Mouse (Mus musculus) mature B cell (primary cell): ENCODE data around the gene Zbtb9.

Source experiments
- in situ Hi-C: fragments of 300-500 bp; cut with MboI; formaldehyde crosslinking; loops from 2 replicates; pipeline ENCODE4 v1.14.3; 2019

The Zbtb9 gene

GRCm38 (mm10) chr17:27011998-27012672 is 39.2 kb downstream of the Zbtb9 start:
- in situ Hi-C loops: no loop called here

- in situ Hi-C loops: no loop called here
These were observed 39.9 kb downstream of the Zbtb9 start for GRCm38 (mm10) chr17:27012909-27013308.

- in situ Hi-C loops: no loop called here
These were observed 44.9 kb downstream of the Zbtb9 start for GRCm38 (mm10) chr17:27017564-27018499.

GRCm38 (mm10) chr17:27018555-27019196 is 45.7 kb downstream of the Zbtb9 start:
- in situ Hi-C loops: no loop called here

GRCm38 (mm10) chr17:27021076-27021475 is 48.1 kb downstream of the Zbtb9 start:
- in situ Hi-C loops: no loop called here

- in situ Hi-C loops: no loop called here
These were observed 48.8 kb downstream of the Zbtb9 start for GRCm38 (mm10) chr17:27021736-27022135.

- in situ Hi-C loops: no loop called here
These were observed 50.4 kb downstream of the Zbtb9 start for GRCm38 (mm10) chr17:27023342-27023741.

- in situ Hi-C loops: no loop called here
These were observed 52.4 kb downstream of the Zbtb9 start for GRCm38 (mm10) chr17:27025326-27025902.

GRCm38 (mm10) chr17:27025951-27026350 is 53.0 kb downstream of the Zbtb9 start:
- in situ Hi-C loops: no loop called here

- in situ Hi-C loops: no loop called here
These were observed 54.7 kb downstream of the Zbtb9 start for GRCm38 (mm10) chr17:27027460-27028283.

- in situ Hi-C loops: no loop called here
These were observed 55.4 kb downstream of the Zbtb9 start for GRCm38 (mm10) chr17:27028284-27028795.

- in situ Hi-C loops: no loop called here
These were observed 55.9 kb downstream of the Zbtb9 start, which contains the start of gene Bak1 for GRCm38 (mm10) chr17:27028909-27029308. TSS of gene Bak1 (minus strand) at chr17:27029009.

- in situ Hi-C loops: no loop called here
These were observed 56.5 kb downstream of the Zbtb9 start for GRCm38 (mm10) chr17:27029431-27029830.

- in situ Hi-C loops: loop anchor here (10.0 kb wide), 1 partner anchor 54 kb away; no protein-coding TSS in a partner anchor
These were observed 57.9 kb downstream of the Zbtb9 start for GRCm38 (mm10) chr17:27030896-27031295.

GRCm38 (mm10) chr17:27032328-27032727 is 59.4 kb downstream of the Zbtb9 start:
- in situ Hi-C loops: loop anchor here (10.0 kb wide), 1 partner anchor 52 kb away; no protein-coding TSS in a partner anchor

GRCm38 (mm10) chr17:27032869-27033268 is 59.9 kb downstream of the Zbtb9 start:
- in situ Hi-C loops: loop anchor here (10.0 kb wide), 1 partner anchor 52 kb away; no protein-coding TSS in a partner anchor

GRCm38 (mm10) chr17:27036465-27036864 is 63.5 kb downstream of the Zbtb9 start:
- in situ Hi-C loops: loop anchor here (10.0 kb wide), 1 partner anchor 48 kb away; no protein-coding TSS in a partner anchor

- in situ Hi-C loops: loop anchor here (10.0 kb wide), 1 partner anchor 46 kb away; no protein-coding TSS in a partner anchor
These were observed 65.5 kb downstream of the Zbtb9 start for GRCm38 (mm10) chr17:27038335-27039050.

- in situ Hi-C loops: loop anchor here (10.0 kb wide), 1 partner anchor 45 kb away; no protein-coding TSS in a partner anchor
These were observed 66.6 kb downstream of the Zbtb9 start for GRCm38 (mm10) chr17:27039432-27040102.
